Mouse (Mus musculus) testis, adult 10 weeks (tissue): Measurements from ENCODE around the gene Grik4. TPM values are rescaled to one million over a fixed set of nuclear protein-coding genes. Genes with fewer than 3 reads are reported as not detected.

ENCODE experiments used
- polyA plus RNA-seq: library from polyadenylated mRNA; stranded (reverse); fragments of 350-450 nt; fragmentation: Illumina TruSeq; extraction: RNeasy Lipid Tissue Mini Kit (QIAGEN cat#74804); gene quantifications from one replicate; pipeline ENCODE4 v1.2.3, GENCODE M21; 2014; ENCODE audit warnings: low read depth, low replicate concordance

The Grik4 gene
- 0.27 TPM for polyA plus RNA-seq

DNA sequence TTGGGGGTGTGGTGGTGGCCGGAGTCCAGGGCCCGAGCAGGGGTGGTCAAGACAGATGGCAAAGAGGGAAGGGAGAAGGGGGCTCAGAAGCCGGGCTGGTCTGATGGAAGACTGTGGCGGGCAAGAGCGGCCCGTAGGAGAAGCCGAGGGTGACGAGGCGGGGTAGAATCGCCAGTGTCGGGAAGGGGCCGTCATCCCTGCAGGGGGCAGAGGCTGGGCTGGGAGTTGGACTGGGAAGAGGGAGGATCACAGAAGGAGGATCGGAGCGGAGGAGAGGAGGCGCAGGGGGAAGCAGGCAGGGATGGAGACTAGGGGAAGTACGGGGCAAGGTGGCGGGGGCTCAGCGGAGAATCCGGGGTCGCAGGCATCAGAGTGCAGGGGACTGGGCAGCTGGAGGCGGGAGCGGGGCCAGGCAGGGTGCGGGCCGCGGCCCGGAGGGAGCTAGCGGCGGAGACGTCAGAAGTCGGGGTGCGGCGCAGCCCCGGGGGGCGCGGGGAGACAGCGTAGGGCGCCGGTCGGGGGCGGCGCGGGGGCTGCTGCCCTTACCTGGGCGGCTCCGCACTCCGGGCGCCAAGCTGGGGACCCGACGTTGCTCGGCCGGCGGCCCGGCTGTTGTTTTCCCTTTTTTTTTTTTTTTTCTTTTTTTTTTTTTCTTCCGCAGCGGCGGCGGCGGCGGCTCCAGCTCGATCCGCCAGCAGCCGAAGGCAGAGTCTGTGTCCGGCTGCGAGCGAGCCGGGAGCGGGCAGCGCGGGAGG, at the start of gene Grik4:
Grik4 (minus strand) TSS at position 713 of the 755 bp plus-strand sequence.

DNA sequence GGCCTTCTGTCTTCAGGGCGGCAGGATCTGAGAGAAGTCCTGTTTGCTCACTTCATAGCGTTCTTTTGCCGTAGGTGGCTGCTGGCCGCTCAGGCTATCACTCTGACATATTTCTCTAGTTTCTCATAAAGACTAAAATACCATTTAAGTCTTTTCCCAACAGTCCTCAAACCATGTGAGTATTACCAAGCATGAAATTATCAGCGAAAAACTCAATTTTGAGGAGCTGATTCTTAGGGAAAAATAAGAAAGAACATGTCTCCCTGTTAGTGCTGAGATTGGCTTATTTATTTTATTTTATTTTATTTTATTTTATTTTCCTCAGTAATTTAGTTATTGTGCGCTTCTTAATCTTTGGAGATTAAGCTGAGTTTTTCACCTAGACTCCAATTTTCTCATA, 436.6 kb downstream of the Grik4 start, which contains the start of gene Tbcel:
Tbcel (minus strand) TSS at position 101 of the 400 bp plus-strand sequence.

Other genes starting within 250 kb of the Grik4 start
- 12.2 TPM for gene Arhgef12, start 162.7 kb upstream of the Grik4 start, polyA plus RNA-seq
- gene Tmem136, start 172.1 kb upstream of the Grik4 start, polyA plus RNA-seq = 0.48 TPM